Mouse (Mus musculus) T-helper 2 cell (primary cell): ENCODE measurements at regions not wholly inside any gene's neighbourhood (a gene's known extent, or its start where the extent isn't known, plus 50 kb on each side); places are given as distances from the start of the nearest gene placed in this dataset.

Experiments used
- in situ Hi-C: fragments of 300-600 bp; cut with MboI, MseI; formaldehyde crosslinking; loops from one replicate; pipeline ENCODE4 v1.15.1; 2025; ENCODE audit warnings: high pct_unique_total_duplicates

- in situ Hi-C loops, result no loop called here
These were observed 96.8 kb upstream of the Cpeb2 start for GRCm38 (mm10) chr5:43136142-43136541.

- in situ Hi-C loops, result no loop called here
These were observed 95.2 kb upstream of the Cpeb2 start for GRCm38 (mm10) chr5:43137777-43138176.

- in situ Hi-C loops, result no loop called here
These were observed 94.0 kb upstream of the Cpeb2 start for GRCm38 (mm10) chr5:43138931-43139486.

- in situ Hi-C loops, result no loop called here
These were observed 93.2 kb upstream of the Cpeb2 start for GRCm38 (mm10) chr5:43139813-43140212.

GRCm38 (mm10) chr5:43145939-43146338, 87.0 kb upstream of the Cpeb2 start:
- in situ Hi-C loops, result no loop called here

- in situ Hi-C loops, result no loop called here
These were observed 86.0 kb upstream of the Cpeb2 start for GRCm38 (mm10) chr5:43146928-43147327.

GRCm38 (mm10) chr5:43148486-43148885, 84.5 kb upstream of the Cpeb2 start:
- in situ Hi-C loops, result no loop called here

GRCm38 (mm10) chr5:43149559-43149958, 83.4 kb upstream of the Cpeb2 start:
- in situ Hi-C loops, result no loop called here

- in situ Hi-C loops, result loop anchor here (25.0 kb wide), 1 partner anchor 1614 kb away; no protein-coding TSS in a partner anchor
These were observed 81.7 kb upstream of the Cpeb2 start for GRCm38 (mm10) chr5:43151099-43151774.

GRCm38 (mm10) chr5:43152119-43152611, 80.8 kb upstream of the Cpeb2 start:
- in situ Hi-C loops, result loop anchor here (25.0 kb wide), 1 partner anchor 1615 kb away; no protein-coding TSS in a partner anchor

- in situ Hi-C loops, result loop anchor here (25.0 kb wide), 1 partner anchor 1616 kb away; no protein-coding TSS in a partner anchor
These were observed 80.1 kb upstream of the Cpeb2 start for GRCm38 (mm10) chr5:43152881-43153280.

- in situ Hi-C loops, result loop anchor here (25.0 kb wide), 1 partner anchor 1619 kb away; no protein-coding TSS in a partner anchor
These were observed 76.2 kb upstream of the Cpeb2 start for GRCm38 (mm10) chr5:43156771-43157170.

GRCm38 (mm10) chr5:43160140-43160539, 72.8 kb upstream of the Cpeb2 start:
- in situ Hi-C loops, result loop anchor here (25.0 kb wide), 1 partner anchor 1623 kb away; no protein-coding TSS in a partner anchor

GRCm38 (mm10) chr5:43181475-43181874, 51.5 kb upstream of the Cpeb2 start:
- in situ Hi-C loops, result no loop called here
